Mouse (Mus musculus): ENCODE measurements around the gene Fry. TPM values are rescaled to one million over a fixed set of nuclear protein-coding genes. Genes with fewer than 3 reads are reported as not detected.

Fry gene
- polyA plus RNA-seq, 1 experiment from 2014 or later = 42.2 TPM

GRCm38 (mm10) chr5:150130144-150130543 lies 11.7 kb downstream of the Fry start:
- Histone ChIP-seq H3K9ac (ENCODE audit: low read length) (no peak overlapping the region), H3K27ac (replicated peaks in 1 of 2; ENCODE audit: control insufficient read depth in 1 of 2, insufficient read depth in 1 of 2, low read depth in 2 of 2, low read length in 2 of 2) (no peak overlapping the region), H3K4me1 (ENCODE audit: control insufficient read depth in 2 of 2, insufficient read depth in 2 of 2, low read length in 2 of 2) (peaks cover 4 to 5% of the 10 kb centered on the region in 2 experiments; a peak in 1 of 4 replicates), H3K36me3 (ENCODE audit: control insufficient read depth, insufficient read depth, low read length) (no peaks in the 10 kb centered on the region), H3K4me2 (ENCODE audit: low read length) (no peak overlapping the region), H3K9me3 (ENCODE audit: control insufficient read depth, low read length) (no peaks in the 10 kb centered on the region), H3K4me3 (ENCODE audit: control insufficient read depth in 1 of 2, insufficient read depth in 1 of 2, low read depth in 1 of 2, low read length in 2 of 2) (no peak overlapping the region), H3K27me3 (ENCODE audit: control insufficient read depth, insufficient read depth, low read length) (no peaks in the 10 kb centered on the region)
- no peak for ATAC-seq (ENCODE audit: insufficient number of reproducible peaks, insufficient read depth, low FRiP score, low read depth)
- 89% methylated on average over 7 of the region's 7 CpGs for WGBS

DNA sequence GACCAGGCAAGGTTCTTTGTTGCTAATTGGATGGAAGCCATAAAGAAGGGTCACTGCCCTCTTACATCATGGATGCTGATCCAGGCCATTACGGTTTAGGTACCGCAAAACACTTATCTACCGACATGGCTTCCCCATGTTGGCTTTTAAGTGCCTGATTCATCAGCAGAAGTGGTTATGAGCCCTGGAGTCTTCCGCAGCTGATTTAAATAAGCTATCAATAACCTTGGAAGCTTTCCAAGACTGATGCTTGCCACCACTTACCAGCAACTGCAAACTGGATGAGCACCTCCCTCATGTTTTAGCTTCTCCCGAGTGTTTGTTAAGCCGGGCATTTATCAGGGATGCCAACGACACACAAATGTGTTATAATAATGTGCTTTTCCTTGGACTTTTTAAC lies 12.7 kb downstream of the Fry start:
- Histone ChIP-seq H3K4me2 (ENCODE audit: low read length) (no peak overlapping the region), H3K27ac (replicated peaks in 1 of 2; ENCODE audit: control insufficient read depth in 1 of 2, insufficient read depth in 1 of 2, low read depth in 2 of 2, low read length in 2 of 2) (no peak overlapping the region), H3K4me1 (ENCODE audit: control insufficient read depth in 2 of 2, insufficient read depth in 2 of 2, low read length in 2 of 2) (peaks cover 4 to 5% of the 10 kb centered on the region in 2 experiments; a peak in 1 of 4 replicates), H3K9ac (ENCODE audit: low read length) (no peak overlapping the region), H3K36me3 (ENCODE audit: control insufficient read depth, insufficient read depth, low read length) (no peaks in the 10 kb centered on the region), H3K4me3 (ENCODE audit: control insufficient read depth in 1 of 2, insufficient read depth in 1 of 2, low read depth in 1 of 2, low read length in 2 of 2) (no peak overlapping the region), H3K27me3 (ENCODE audit: control insufficient read depth, insufficient read depth, low read length) (no peaks in the 10 kb centered on the region), H3K9me3 (ENCODE audit: control insufficient read depth, low read length) (no peaks in the 10 kb centered on the region)
- WGBS = 46% methylated on average over 7 of the region's 7 CpGs
- no peak for ATAC-seq (ENCODE audit: insufficient number of reproducible peaks, insufficient read depth, low FRiP score, low read depth)

GRCm38 (mm10) chr5:150134651-150135050 lies 16.2 kb downstream of the Fry start:
- no peaks in the 10 kb centered on the region for H3K27me3 ChIP-seq (ENCODE audit: control insufficient read depth, insufficient read depth, low read length)
- no peaks in the 10 kb centered on the region for H3K36me3 ChIP-seq (ENCODE audit: control insufficient read depth, insufficient read depth, low read length)
- H3K4me1 ChIP-seq (ENCODE audit: control insufficient read depth in 2 of 2, insufficient read depth in 2 of 2, low read length in 2 of 2) = peaks cover 4 to 5% of the 10 kb centered on the region in 2 experiments; a peak in 1 of 4 replicates
- no peak overlapping the region for H3K4me2 ChIP-seq (ENCODE audit: low read length)
- H3K4me3 ChIP-seq (ENCODE audit: control insufficient read depth in 1 of 2, insufficient read depth in 1 of 2, low read depth in 1 of 2, low read length in 2 of 2) = no peak overlapping the region
- no peak overlapping the region for H3K27ac ChIP-seq (replicated peaks in 1 of 2; ENCODE audit: control insufficient read depth in 1 of 2, insufficient read depth in 1 of 2, low read depth in 2 of 2, low read length in 2 of 2)
- H3K9me3 ChIP-seq (ENCODE audit: control insufficient read depth, low read length) = no peaks in the 10 kb centered on the region
- ATAC-seq (ENCODE audit: insufficient number of reproducible peaks, insufficient read depth, low FRiP score, low read depth) = no peak
- WGBS = 73% methylated on average over 3 of the region's 3 CpGs
- H3K9ac ChIP-seq (ENCODE audit: low read length) = no peak overlapping the region

DNA sequence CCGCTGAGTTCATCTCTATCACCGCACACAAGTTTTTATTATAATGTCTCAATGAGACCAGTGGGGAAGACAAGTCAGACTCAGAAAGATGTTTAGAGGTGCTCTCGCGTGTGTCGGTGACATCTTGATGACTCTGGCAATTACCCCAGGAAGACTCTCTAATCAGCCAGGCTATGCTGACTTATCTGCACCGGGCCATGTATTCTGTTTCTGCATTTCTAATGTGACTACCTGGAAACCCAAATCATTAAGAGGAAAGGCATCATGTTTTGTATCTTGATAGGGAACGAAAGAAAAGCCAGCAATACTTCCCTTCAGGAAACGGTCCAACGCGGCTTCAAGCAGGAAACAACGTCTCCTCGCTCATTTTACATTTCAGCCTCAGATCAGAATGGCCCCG lies 17.1 kb downstream of the Fry start:
- H3K4me1 ChIP-seq (ENCODE audit: control insufficient read depth in 2 of 2, insufficient read depth in 2 of 2, low read length in 2 of 2) = peaks cover 4 to 5% of the 10 kb centered on the region in 2 experiments; a peak in 1 of 4 replicates
- H3K27me3 ChIP-seq (ENCODE audit: control insufficient read depth, insufficient read depth, low read length) = no peaks in the 10 kb centered on the region
- no peak overlapping the region for H3K9ac ChIP-seq (ENCODE audit: low read length)
- 78% methylated on average over 13 of the region's 13 CpGs for WGBS
- H3K27ac ChIP-seq (replicated peaks in 1 of 2; ENCODE audit: control insufficient read depth in 1 of 2, insufficient read depth in 1 of 2, low read depth in 2 of 2, low read length in 2 of 2) = no peak overlapping the region
- no peak for ATAC-seq (ENCODE audit: insufficient number of reproducible peaks, insufficient read depth, low FRiP score, low read depth)
- H3K9me3 ChIP-seq (ENCODE audit: control insufficient read depth, low read length) = no peaks in the 10 kb centered on the region
- H3K4me2 ChIP-seq (ENCODE audit: low read length) = no peak overlapping the region
- H3K36me3 ChIP-seq (ENCODE audit: control insufficient read depth, insufficient read depth, low read length) = no peaks in the 10 kb centered on the region
- no peak overlapping the region for H3K4me3 ChIP-seq (ENCODE audit: control insufficient read depth in 1 of 2, insufficient read depth in 1 of 2, low read depth in 1 of 2, low read length in 2 of 2)

DNA sequence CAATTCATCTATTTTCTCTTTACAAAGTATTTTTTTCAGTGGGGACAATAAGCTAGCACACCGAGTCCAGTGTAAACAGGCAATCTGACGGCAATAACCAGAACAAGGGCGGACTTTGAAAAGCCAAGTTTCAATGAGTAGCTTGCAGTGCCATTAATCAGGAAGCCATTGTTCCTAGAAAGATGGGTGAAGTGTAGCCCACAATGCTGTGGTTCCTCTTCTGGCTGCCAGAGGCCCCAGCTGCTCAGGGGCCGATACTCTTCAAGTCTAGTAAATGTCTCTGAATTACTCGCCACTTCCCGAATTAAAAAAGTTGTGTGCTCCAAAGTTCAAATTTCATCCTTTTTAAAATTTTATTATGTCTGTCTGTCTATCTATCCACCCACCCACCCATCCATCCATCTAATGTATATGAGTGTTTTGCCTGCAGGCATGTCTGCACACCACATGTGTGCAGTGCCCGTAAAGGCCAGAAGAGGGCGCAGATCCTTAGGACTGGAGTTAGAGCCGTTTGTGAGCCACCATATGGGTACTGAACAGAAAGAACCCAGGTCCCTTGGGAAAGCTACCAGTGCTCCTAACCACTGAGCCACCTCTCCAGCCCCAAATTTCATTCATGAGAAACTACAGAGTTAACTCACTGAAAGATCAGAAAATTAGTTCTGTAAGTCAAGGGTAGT lies 19.5 kb downstream of the Fry start:
- WGBS = 90% methylated on average over 9 of the region's 9 CpGs
- no peaks in the 10 kb centered on the region for H3K36me3 ChIP-seq (ENCODE audit: control insufficient read depth, insufficient read depth, low read length)
- 0 out of 4 replicates have a peak, but pooled peaks cover 0 to 5% of the 10 kb centered on the region in 2 experiments for H3K4me1 ChIP-seq (ENCODE audit: control insufficient read depth in 2 of 2, insufficient read depth in 2 of 2, low read length in 2 of 2)
- H3K9ac ChIP-seq (ENCODE audit: low read length) = no peak overlapping the region
- ATAC-seq (ENCODE audit: insufficient number of reproducible peaks, insufficient read depth, low FRiP score, low read depth) = no peak
- H3K4me2 ChIP-seq (ENCODE audit: low read length) = no peak overlapping the region
- no peak overlapping the region for H3K4me3 ChIP-seq (ENCODE audit: control insufficient read depth in 1 of 2, insufficient read depth in 1 of 2, low read depth in 1 of 2, low read length in 2 of 2)
- no peaks in the 10 kb centered on the region for H3K27me3 ChIP-seq (ENCODE audit: control insufficient read depth, insufficient read depth, low read length)
- H3K9me3 ChIP-seq (ENCODE audit: control insufficient read depth, low read length) = no peaks in the 10 kb centered on the region
- no peak overlapping the region for H3K27ac ChIP-seq (replicated peaks in 1 of 2; ENCODE audit: control insufficient read depth in 1 of 2, insufficient read depth in 1 of 2, low read depth in 2 of 2, low read length in 2 of 2)

GRCm38 (mm10) chr5:150140513-150140912 lies 22.1 kb downstream of the Fry start:
- Histone ChIP-seq H3K4me2 (ENCODE audit: low read length) (no peak overlapping the region), H3K36me3 (ENCODE audit: control insufficient read depth, insufficient read depth, low read length) (no peaks in the 10 kb centered on the region), H3K27ac (replicated peaks in 1 of 2; ENCODE audit: control insufficient read depth in 1 of 2, insufficient read depth in 1 of 2, low read depth in 2 of 2, low read length in 2 of 2) (no peak overlapping the region), H3K4me3 (ENCODE audit: control insufficient read depth in 1 of 2, insufficient read depth in 1 of 2, low read depth in 1 of 2, low read length in 2 of 2) (no peak overlapping the region), H3K27me3 (ENCODE audit: control insufficient read depth, insufficient read depth, low read length) (no peaks in the 10 kb centered on the region), H3K4me1 (ENCODE audit: control insufficient read depth in 2 of 2, insufficient read depth in 2 of 2, low read length in 2 of 2) (peaks cover 4 to 16% of the 10 kb centered on the region in 2 experiments), H3K9ac (ENCODE audit: low read length) (no peak overlapping the region), H3K9me3 (ENCODE audit: control insufficient read depth, low read length) (no peaks in the 10 kb centered on the region)
- 75% methylated on average over 2 of the region's 2 CpGs for WGBS
- no peak for ATAC-seq (ENCODE audit: insufficient number of reproducible peaks, insufficient read depth, low FRiP score, low read depth)

GRCm38 (mm10) chr5:150145967-150146366 lies 27.5 kb downstream of the Fry start:
- ATAC-seq (ENCODE audit: insufficient number of reproducible peaks, insufficient read depth, low FRiP score, low read depth) = no peak
- H3K4me3 ChIP-seq (ENCODE audit: control insufficient read depth in 1 of 2, insufficient read depth in 1 of 2, low read depth in 1 of 2, low read length in 2 of 2) = no peak overlapping the region
- H3K9me3 ChIP-seq (ENCODE audit: control insufficient read depth, low read length) = no peaks in the 10 kb centered on the region
- 78% methylated on average over 3 of the region's 3 CpGs for WGBS
- no peak overlapping the region for H3K4me2 ChIP-seq (ENCODE audit: low read length)
- no peaks in the 10 kb centered on the region for H3K36me3 ChIP-seq (ENCODE audit: control insufficient read depth, insufficient read depth, low read length)
- no peak overlapping the region for H3K27ac ChIP-seq (replicated peaks in 1 of 2; ENCODE audit: control insufficient read depth in 1 of 2, insufficient read depth in 1 of 2, low read depth in 2 of 2, low read length in 2 of 2)
- H3K4me1 ChIP-seq (ENCODE audit: control insufficient read depth in 2 of 2, insufficient read depth in 2 of 2, low read length in 2 of 2) = peaks cover 14 to 38% of the 10 kb centered on the region in 2 experiments
- H3K27me3 ChIP-seq (ENCODE audit: control insufficient read depth, insufficient read depth, low read length) = no peaks in the 10 kb centered on the region
- no peak overlapping the region for H3K9ac ChIP-seq (ENCODE audit: low read length)

DNA sequence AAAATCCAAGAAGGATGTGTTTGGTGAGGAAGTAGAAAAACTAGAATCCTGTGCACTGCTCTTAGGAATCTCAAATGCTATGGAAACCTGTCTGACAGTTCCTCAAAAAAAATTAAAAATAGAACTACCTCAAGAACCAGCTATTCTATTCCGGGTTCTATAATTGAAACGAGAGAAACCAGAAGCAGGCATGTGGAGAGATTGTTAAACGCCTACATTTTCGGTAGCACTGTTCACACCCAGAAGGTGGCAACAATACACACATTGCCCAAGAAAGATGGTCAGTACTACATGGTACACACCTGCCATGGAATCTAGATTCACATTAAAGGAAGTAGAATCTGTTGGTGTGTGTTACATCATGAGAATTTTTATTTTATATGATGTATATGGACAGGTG lies 28.2 kb downstream of the Fry start:
- WGBS = 54% methylated on average over 4 of the region's 4 CpGs
- no peak overlapping the region for H3K9ac ChIP-seq (ENCODE audit: low read length)
- no peak for ATAC-seq (ENCODE audit: insufficient number of reproducible peaks, insufficient read depth, low FRiP score, low read depth)
- H3K27me3 ChIP-seq (ENCODE audit: control insufficient read depth, insufficient read depth, low read length) = no peaks in the 10 kb centered on the region
- H3K4me3 ChIP-seq (ENCODE audit: control insufficient read depth in 1 of 2, insufficient read depth in 1 of 2, low read depth in 1 of 2, low read length in 2 of 2) = no peak overlapping the region
- H3K9me3 ChIP-seq (ENCODE audit: control insufficient read depth, low read length) = no peaks in the 10 kb centered on the region
- H3K27ac ChIP-seq (replicated peaks in 1 of 2; ENCODE audit: control insufficient read depth in 1 of 2, insufficient read depth in 1 of 2, low read depth in 2 of 2, low read length in 2 of 2) = no peak overlapping the region
- no peak overlapping the region for H3K4me2 ChIP-seq (ENCODE audit: low read length)
- no peaks in the 10 kb centered on the region for H3K36me3 ChIP-seq (ENCODE audit: control insufficient read depth, insufficient read depth, low read length)
- H3K4me1 ChIP-seq (ENCODE audit: control insufficient read depth in 2 of 2, insufficient read depth in 2 of 2, low read length in 2 of 2) = peaks cover 15 to 40% of the 10 kb centered on the region in 2 experiments
